ENCODE assay signal across 18 mouse cellular contexts in the genomic region with DNA sequence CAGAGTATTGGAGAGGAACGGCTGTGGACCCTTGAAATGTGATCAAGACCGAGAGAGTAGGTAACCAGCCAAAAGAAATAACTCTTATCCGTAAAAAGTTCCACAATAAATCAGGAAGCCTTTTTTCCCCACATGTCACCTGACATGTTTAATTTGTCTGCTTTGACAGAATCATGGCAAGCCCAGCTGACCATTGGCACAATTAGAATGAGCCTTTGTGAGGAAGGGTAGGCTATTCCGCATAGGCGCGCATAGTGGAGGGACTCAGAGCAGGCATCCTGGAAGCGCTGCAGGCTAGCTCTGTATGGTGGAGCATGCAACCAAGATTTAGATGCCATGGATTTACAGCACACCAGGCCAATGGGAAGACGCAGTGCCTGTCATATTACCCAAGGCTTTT.
A peak's percentile ranks its signal among the peaks of the same experiment; 100 is the strongest.
DNase-seq lines count a peak whose midpoint lies in the region; ATAC-seq and TF ChIP-seq lines count a peak whose summit lies in the region.
"Had no signal": no experiment of that assay in that cellular context is flagged by ENCODE, and none has a peak within 500 bp of the region (broad histone marks: within the 10 kb centered on the region; RNA-seq: fewer than 3 reads in every experiment).

No protein-coding gene starts in this region.

- 90% methylated on average over 8 of the region's 8 CpGs for WGBS in forebrain, embryonic 11.5 days
- WGBS in forebrain, embryonic 10.5 days = 92% methylated on average over 8 of the region's 8 CpGs
- 93% methylated on average over 8 of the region's 8 CpGs for WGBS in hindbrain, embryonic 10.5 days
- 83% methylated on average over 8 of the region's 8 CpGs for WGBS in hindbrain, embryonic 13.5 days
- 84% methylated on average over 8 of the region's 8 CpGs for WGBS in midbrain, postnatal 0 days
- WGBS in midbrain, embryonic 15.5 days = 85% methylated on average over 8 of the region's 8 CpGs

- H3K9ac ChIP-seq in forebrain, embryonic 11.5 days (ENCODE audit: low read length) = no peak overlapping the region
- H3K9ac ChIP-seq in hindbrain, embryonic 13.5 days = no peak overlapping the region
- no peak overlapping the region for H3K9ac ChIP-seq in midbrain, postnatal 0 days (replicated peaks; ENCODE audit: low read length, poor library complexity, severe bottlenecking)
- H3K9ac ChIP-seq in midbrain, embryonic 15.5 days = no peak overlapping the region
- H3K9ac ChIP-seq: embryonic facial prominence, embryonic 13.5 days; liver, postnatal 0 days had no signal

- ATAC-seq in forebrain, embryonic 11.5 days (replicated peaks; ENCODE audit: low FRiP score) = no peak
- no peak for ATAC-seq in hindbrain, embryonic 13.5 days (ENCODE audit: low FRiP score)
- ATAC-seq in midbrain, postnatal 0 days (ENCODE audit: low FRiP score) = no peak
- ATAC-seq in midbrain, embryonic 15.5 days (replicated peaks) = no peak
- ATAC-seq: liver, postnatal 0 days; midbrain, embryonic 16.5 days; Patski had no signal

- peak; percentile 10 for DNase-seq in forebrain, embryonic 11.5 days (ENCODE audit: low spot score)
- DNase-seq in forebrain, embryonic 10.5 days (ENCODE audit: extremely low spot score, low spot score) = no peak
- no peak for DNase-seq in hindbrain, embryonic 10.5 days (ENCODE audit: low spot score)
- peak; percentile 34 for DNase-seq in midbrain, postnatal 0 days (ENCODE audit: low spot score)
- DNase-seq in lung, postnatal 10 days = no peak
- no peak for DNase-seq in layer of hippocampus, postnatal 36 days
- DNase-seq: adrenal gland, adult 8-10 months; cerebellum, adult 9-10 months; heart, postnatal 14 days; kidney, adult 8-10 months; liver, postnatal 0 days; thymus, postnatal 36 days had no signal

- H3K27me3 ChIP-seq in forebrain, embryonic 11.5 days (ENCODE audit: control insufficient read depth, insufficient read depth, low read length) = no peaks in the 10 kb centered on the region
- H3K27me3 ChIP-seq in forebrain, embryonic 10.5 days (ENCODE audit: poor library complexity, severe bottlenecking) = peaks cover 54% of the 10 kb centered on the region
- no peaks in the 10 kb centered on the region for H3K27me3 ChIP-seq in hindbrain, embryonic 10.5 days (ENCODE audit: insufficient read depth, poor library complexity, severe bottlenecking)
- H3K27me3 ChIP-seq in hindbrain, embryonic 13.5 days = no peaks in the 10 kb centered on the region
- no peaks in the 10 kb centered on the region for H3K27me3 ChIP-seq in midbrain, postnatal 0 days (ENCODE audit: insufficient read depth, low read length)
- no peaks in the 10 kb centered on the region for H3K27me3 ChIP-seq in midbrain, embryonic 15.5 days (replicated peaks)
- H3K27me3 ChIP-seq: embryonic facial prominence, embryonic 13.5 days; Patski had no signal

- H3K9me3 ChIP-seq in forebrain, embryonic 11.5 days (ENCODE audit: control insufficient read depth, low read length) = no peaks in the 10 kb centered on the region
- H3K9me3 ChIP-seq in forebrain, embryonic 10.5 days = no peaks in the 10 kb centered on the region
- no peaks in the 10 kb centered on the region for H3K9me3 ChIP-seq in hindbrain, embryonic 10.5 days
- H3K9me3 ChIP-seq in hindbrain, embryonic 13.5 days = no peaks in the 10 kb centered on the region
- no peaks in the 10 kb centered on the region for H3K9me3 ChIP-seq in midbrain, postnatal 0 days (ENCODE audit: low read length)
- H3K9me3 ChIP-seq in midbrain, embryonic 15.5 days = no peaks in the 10 kb centered on the region
- H3K9me3 ChIP-seq: embryonic facial prominence, embryonic 13.5 days; megakaryocyte, embryonic 14.5 days had no signal

- no peak for TF ChIP-seq CTCF in midbrain, postnatal 0 days (IDR thresholded peaks at IDR 0.05)

- no peak overlapping the region for H3K4me2 ChIP-seq in forebrain, embryonic 11.5 days (ENCODE audit: low read depth, low read length, severe bottlenecking)
- no peak overlapping the region for H3K4me2 ChIP-seq in hindbrain, embryonic 13.5 days
- H3K4me2 ChIP-seq in midbrain, postnatal 0 days (ENCODE audit: low read depth, low read length, poor library complexity, severe bottlenecking) = no peak overlapping the region
- no peak overlapping the region for H3K4me2 ChIP-seq in midbrain, embryonic 15.5 days
- H3K4me2 ChIP-seq: embryonic facial prominence, embryonic 13.5 days had no signal

- H3K36me3 ChIP-seq in forebrain, embryonic 11.5 days (ENCODE audit: control insufficient read depth, insufficient read depth, low read length) = no peaks in the 10 kb centered on the region
- no peaks in the 10 kb centered on the region for H3K36me3 ChIP-seq in forebrain, embryonic 10.5 days (replicated peaks)
- no peaks in the 10 kb centered on the region for H3K36me3 ChIP-seq in hindbrain, embryonic 10.5 days
- H3K36me3 ChIP-seq in hindbrain, embryonic 13.5 days = no peaks in the 10 kb centered on the region
- no peaks in the 10 kb centered on the region for H3K36me3 ChIP-seq in midbrain, postnatal 0 days (ENCODE audit: insufficient read depth, low read length)
- H3K36me3 ChIP-seq in midbrain, embryonic 15.5 days (replicated peaks) = no peaks in the 10 kb centered on the region
- H3K36me3 ChIP-seq: embryonic facial prominence, embryonic 13.5 days had no signal

- H3K4me1 ChIP-seq in forebrain, embryonic 11.5 days (replicated peaks; ENCODE audit: control insufficient read depth, insufficient read depth, low read length) = no peaks in the 10 kb centered on the region
- peaks cover 19% of the 10 kb centered on the region for H3K4me1 ChIP-seq in forebrain, embryonic 10.5 days
- H3K4me1 ChIP-seq in hindbrain, embryonic 10.5 days (replicated peaks) = peaks cover 13% of the 10 kb centered on the region
- no peaks in the 10 kb centered on the region for H3K4me1 ChIP-seq in hindbrain, embryonic 13.5 days (replicated peaks)
- no peaks in the 10 kb centered on the region for H3K4me1 ChIP-seq in midbrain, postnatal 0 days (ENCODE audit: insufficient read depth, low read length)
- H3K4me1 ChIP-seq in midbrain, embryonic 15.5 days = no peaks in the 10 kb centered on the region

- no peak overlapping the region for H3K27ac ChIP-seq in forebrain, embryonic 11.5 days (ENCODE audit: low read depth, low read length)
- H3K27ac ChIP-seq in forebrain, embryonic 10.5 days = no peak overlapping the region
- peak overlapping the region; percentile 17; the same call in 1 of the 2 replicates for H3K27ac ChIP-seq in hindbrain, embryonic 10.5 days
- H3K27ac ChIP-seq in hindbrain, embryonic 13.5 days = no peak overlapping the region
- no peak overlapping the region for H3K27ac ChIP-seq in midbrain, postnatal 0 days (ENCODE audit: low read depth, low read length)
- no peak overlapping the region for H3K27ac ChIP-seq in midbrain, embryonic 15.5 days

- H3K4me3 ChIP-seq in forebrain, embryonic 11.5 days (ENCODE audit: low read depth, low read length) = no peak overlapping the region
- no peak overlapping the region for H3K4me3 ChIP-seq in forebrain, embryonic 10.5 days
- H3K4me3 ChIP-seq in hindbrain, embryonic 10.5 days = no peak overlapping the region
- H3K4me3 ChIP-seq in hindbrain, embryonic 13.5 days = no peak overlapping the region
- no peak overlapping the region for H3K4me3 ChIP-seq in midbrain, postnatal 0 days (ENCODE audit: low read depth, low read length)
- no peak overlapping the region for H3K4me3 ChIP-seq in midbrain, embryonic 15.5 days
- H3K4me3 ChIP-seq: embryonic facial prominence, embryonic 13.5 days; megakaryocyte, embryonic 14.5 days had no signal

Comparison
In these comparisons a context has a peak if more than half of its experiments do, and no peak if none do; other contexts are left out.
1. DNase-seq: peak in forebrain, embryonic 11.5 days (single experiment) and midbrain, postnatal 0 days (single experiment); none in forebrain, embryonic 10.5 days (single experiment), hindbrain, embryonic 10.5 days (single experiment), lung, postnatal 10 days (single experiment) and layer of hippocampus, postnatal 36 days (0 of 2).